Mouse (Mus musculus): Measurements from ENCODE around the gene Fndc3b. TPM values are rescaled to one million over a fixed set of nuclear protein-coding genes. Genes with fewer than 3 reads are reported as not detected.

Fndc3b gene
- polyA plus RNA-seq, 1 experiment: 130 TPM

DNA sequence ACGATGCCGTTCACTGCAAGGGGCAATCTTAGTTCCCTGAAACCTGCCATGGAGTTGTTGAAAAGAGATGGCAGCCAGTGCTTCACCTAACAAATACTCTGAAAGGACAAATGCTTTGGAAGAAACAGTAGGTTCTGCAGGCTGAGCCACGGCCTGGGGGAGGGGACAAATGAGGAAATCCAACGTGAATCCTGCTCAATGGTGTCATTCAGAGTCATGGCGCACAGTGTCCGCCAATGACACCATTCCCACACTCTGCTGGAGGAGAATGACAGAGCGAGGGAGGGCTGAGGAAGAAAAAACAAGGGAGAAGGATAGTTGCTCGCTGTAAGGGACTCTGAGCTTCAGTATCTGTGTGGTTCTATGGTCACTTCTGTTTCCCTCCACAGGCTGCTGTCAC, 95.6 kb downstream of the Fndc3b start:
- Histone ChIP-seq H3K4me1 (ENCODE audit: control insufficient read depth, insufficient read depth, low read length) (peaks cover 24% of the 10 kb centered on the region), H3K4me3 (ENCODE audit: insufficient read depth, low read length) (no peak overlapping the region), H3K27ac (ENCODE audit: insufficient read depth, low read length) (no peak overlapping the region)
- TF ChIP-seq POLR2A (IDR thresholded peaks at IDR 0.05; ENCODE audit: low read depth, low read length) (no peak), CTCF (IDR thresholded peaks at IDR 0.05; ENCODE audit: borderline replicate concordance, insufficient read depth, low read length) (no peak)

DNA sequence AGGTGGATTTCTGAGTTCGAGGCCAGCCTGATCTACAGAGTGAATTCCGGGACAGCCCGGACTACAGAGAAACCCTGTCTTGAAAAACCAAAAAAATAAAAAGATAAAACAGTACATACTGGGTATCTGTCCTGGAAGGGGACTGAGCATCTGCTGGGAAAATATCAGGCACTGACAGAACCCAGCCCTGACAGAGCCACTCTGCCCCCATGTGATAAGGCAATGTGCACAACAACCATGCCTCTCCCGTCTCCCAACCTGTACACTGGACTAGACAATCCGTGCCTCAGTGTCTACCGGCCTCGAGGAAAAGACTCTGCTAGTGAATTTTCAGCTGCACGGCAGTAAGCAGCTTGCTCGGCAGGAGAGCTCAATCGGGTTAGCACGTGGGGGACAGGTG, 97.3 kb downstream of the Fndc3b start:
- no peak overlapping the region for H3K27ac ChIP-seq (ENCODE audit: insufficient read depth, low read length)
- no peak overlapping the region for H3K4me3 ChIP-seq (ENCODE audit: insufficient read depth, low read length)
- TF ChIP-seq CTCF (IDR thresholded peaks at IDR 0.05; ENCODE audit: borderline replicate concordance, insufficient read depth, low read length) (no peak), POLR2A (IDR thresholded peaks at IDR 0.05; ENCODE audit: low read depth, low read length) (no peak)
- peaks cover 24% of the 10 kb centered on the region for H3K4me1 ChIP-seq (ENCODE audit: control insufficient read depth, insufficient read depth, low read length)

DNA sequence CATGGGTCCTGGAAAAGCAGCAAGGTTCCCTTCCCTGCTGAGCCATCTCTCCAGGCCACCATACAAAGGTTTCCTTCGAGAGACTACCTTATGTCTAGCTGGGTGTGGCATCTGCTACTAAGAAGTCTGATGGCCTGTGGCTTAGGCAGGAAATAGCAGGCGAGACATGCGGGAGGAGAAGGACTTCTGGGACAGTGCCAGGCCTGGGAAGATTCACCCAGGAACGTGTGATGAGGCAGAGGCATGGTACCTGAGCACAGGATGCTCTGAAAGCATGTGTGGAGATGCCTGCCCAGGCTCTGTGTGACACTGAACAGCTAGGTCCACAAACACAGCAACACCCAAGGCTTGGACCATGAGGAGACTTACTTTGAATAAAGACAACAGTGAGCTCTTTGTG, 98.1 kb downstream of the Fndc3b start:
- peaks cover 29% of the 10 kb centered on the region for H3K4me1 ChIP-seq (ENCODE audit: control insufficient read depth, insufficient read depth, low read length)

DNA sequence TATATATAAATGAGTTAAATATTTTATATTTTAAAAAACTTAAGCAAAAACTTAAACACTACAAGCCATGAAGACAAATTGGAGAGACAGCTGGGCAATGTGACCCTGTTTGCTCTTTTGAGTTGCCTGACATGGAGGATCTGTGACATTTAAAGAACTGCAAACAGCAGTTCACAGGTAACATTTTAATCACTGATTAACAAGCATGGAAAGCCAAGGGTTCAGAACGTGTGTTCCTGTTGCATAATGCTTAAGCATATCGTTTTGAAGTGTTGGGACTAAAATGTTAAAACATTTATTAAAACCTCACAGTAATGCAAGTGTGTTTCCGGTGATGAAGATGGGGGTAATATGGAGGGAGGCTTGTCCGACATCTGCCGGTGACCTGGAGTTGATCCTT, 99.1 kb downstream of the Fndc3b start:
- TF ChIP-seq CTCF (IDR thresholded peaks at IDR 0.05; ENCODE audit: borderline replicate concordance, insufficient read depth, low read length) (no peak), POLR2A (IDR thresholded peaks at IDR 0.05; ENCODE audit: low read depth, low read length) (no peak)
- no peak overlapping the region for H3K27ac ChIP-seq (ENCODE audit: insufficient read depth, low read length)
- H3K4me3 ChIP-seq (ENCODE audit: insufficient read depth, low read length): no peak overlapping the region
- H3K4me1 ChIP-seq (ENCODE audit: control insufficient read depth, insufficient read depth, low read length): peaks cover 24% of the 10 kb centered on the region

More for the DNA sequence above, 98.1 kb downstream of the Fndc3b start:
- Histone ChIP-seq H3K27ac (ENCODE audit: insufficient read depth, low read length) (no peak overlapping the region), H3K4me3 (ENCODE audit: insufficient read depth, low read length) (no peak overlapping the region)
- TF ChIP-seq CTCF (IDR thresholded peaks at IDR 0.05; ENCODE audit: borderline replicate concordance, insufficient read depth, low read length): no peak
- no peak for TF ChIP-seq POLR2A (IDR thresholded peaks at IDR 0.05; ENCODE audit: low read depth, low read length)

DNA sequence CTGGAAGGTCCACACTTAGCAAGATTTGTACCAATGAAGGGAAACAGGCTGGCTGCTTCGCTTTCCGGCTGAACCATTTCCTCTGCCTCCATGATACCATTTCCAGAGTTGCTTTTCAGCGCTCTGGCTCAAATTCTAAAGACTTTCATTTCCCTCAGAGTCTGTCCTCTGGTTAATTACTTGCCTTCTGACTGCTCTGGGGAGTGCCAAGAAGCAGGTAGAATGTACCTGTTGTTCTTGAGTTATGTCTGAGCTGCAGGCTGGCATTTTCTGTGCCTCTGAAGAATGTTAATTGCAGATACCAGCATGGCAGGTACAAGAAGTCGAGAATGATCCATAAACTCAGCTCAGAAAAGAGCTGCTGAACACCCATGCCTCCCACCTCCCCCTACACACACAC, 100.6 kb downstream of the Fndc3b start:
- H3K4me3 ChIP-seq (ENCODE audit: insufficient read depth, low read length): no peak overlapping the region
- TF ChIP-seq CTCF (IDR thresholded peaks at IDR 0.05; ENCODE audit: borderline replicate concordance, insufficient read depth, low read length) (no peak), POLR2A (IDR thresholded peaks at IDR 0.05; ENCODE audit: low read depth, low read length) (no peak)
- peaks cover 24% of the 10 kb centered on the region for H3K4me1 ChIP-seq (ENCODE audit: control insufficient read depth, insufficient read depth, low read length)
- no peak overlapping the region for H3K27ac ChIP-seq (ENCODE audit: insufficient read depth, low read length)

DNA sequence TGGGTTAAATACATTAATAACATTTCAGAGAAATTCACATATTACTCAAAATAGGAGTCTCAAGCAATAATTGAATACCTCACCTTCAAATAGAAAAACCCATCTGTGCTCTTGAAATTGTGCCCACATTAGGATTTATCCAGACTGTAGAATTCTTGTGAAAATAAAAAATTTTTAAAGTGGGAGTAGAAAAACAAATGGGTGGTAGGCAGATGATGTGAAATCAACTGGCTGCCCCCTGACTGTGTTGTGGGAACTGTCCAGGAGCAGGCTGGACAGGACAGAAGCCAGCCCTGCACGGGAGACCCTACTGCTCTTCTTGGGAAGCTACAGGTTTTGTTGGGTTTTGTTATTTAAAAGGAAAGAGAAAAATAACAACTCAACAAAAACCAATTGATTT, 101.0 kb downstream of the Fndc3b start:
- peaks cover 27% of the 10 kb centered on the region for H3K4me1 ChIP-seq (ENCODE audit: control insufficient read depth, insufficient read depth, low read length)
- TF ChIP-seq POLR2A (IDR thresholded peaks at IDR 0.05; ENCODE audit: low read depth, low read length) (no peak), CTCF (IDR thresholded peaks at IDR 0.05; ENCODE audit: borderline replicate concordance, insufficient read depth, low read length) (no peak)
- H3K27ac ChIP-seq (ENCODE audit: insufficient read depth, low read length): no peak overlapping the region
- no peak overlapping the region for H3K4me3 ChIP-seq (ENCODE audit: insufficient read depth, low read length)

DNA sequence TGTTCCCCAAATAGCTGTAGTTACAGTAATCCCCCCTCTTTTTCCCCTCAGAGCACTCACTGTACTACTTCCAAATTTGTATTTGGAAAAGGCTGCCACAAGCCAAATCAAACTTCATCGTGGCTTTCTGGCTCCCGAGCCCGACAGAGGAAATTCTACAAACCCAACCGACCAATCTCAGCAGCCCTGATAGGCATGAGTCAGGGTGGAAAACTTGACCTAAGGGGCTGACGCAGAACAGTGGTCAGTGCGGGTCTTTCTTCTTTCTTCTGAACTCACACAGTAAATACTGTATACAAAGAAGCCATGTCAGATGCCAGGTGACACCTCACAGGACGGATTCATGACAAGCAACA, 103.3 kb downstream of the Fndc3b start:
- Histone ChIP-seq H3K4me3 (ENCODE audit: insufficient read depth, low read length) (no peak overlapping the region), H3K27ac (ENCODE audit: insufficient read depth, low read length) (peak overlapping the region; percentile 95), H3K4me1 (ENCODE audit: control insufficient read depth, insufficient read depth, low read length) (peaks cover 28% of the 10 kb centered on the region)
- TF ChIP-seq POLR2A (IDR thresholded peaks at IDR 0.05; ENCODE audit: low read depth, low read length) (no peak), CTCF (IDR thresholded peaks at IDR 0.05; ENCODE audit: borderline replicate concordance, insufficient read depth, low read length) (no peak)

DNA sequence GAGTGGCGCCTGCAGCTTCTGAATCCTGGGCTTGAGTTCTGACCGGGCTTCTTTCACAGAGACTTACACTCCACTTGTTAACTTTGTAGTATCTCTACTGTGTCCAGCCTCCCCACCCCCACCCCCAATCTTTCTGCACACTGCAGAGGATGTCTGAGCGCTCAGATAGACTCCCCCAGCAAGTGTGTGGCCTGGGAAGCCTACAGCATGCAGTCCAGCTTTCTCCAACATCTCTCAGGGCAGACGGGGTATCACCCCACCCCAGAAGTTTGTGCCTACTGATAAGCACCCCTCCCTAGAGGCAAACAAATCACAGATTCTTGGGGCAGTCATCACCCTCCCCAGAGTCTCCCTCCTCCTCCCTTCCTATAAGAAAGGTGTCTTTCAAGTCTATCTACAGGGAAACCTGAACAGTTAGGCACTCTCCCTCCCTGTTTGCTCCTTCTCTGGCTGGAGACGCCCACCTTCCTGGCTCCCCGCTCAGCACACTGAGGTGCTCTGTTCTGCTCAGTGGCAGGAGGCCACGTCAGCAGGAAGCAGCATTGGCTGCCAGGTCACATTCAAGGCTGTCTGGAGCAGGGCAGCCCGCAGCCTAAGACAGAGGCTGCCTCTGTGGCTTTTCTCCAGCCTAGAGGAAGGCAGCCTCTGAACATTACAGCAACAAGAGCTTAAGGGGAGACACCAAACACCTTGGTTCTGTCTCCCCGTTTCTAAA, 103.9 kb downstream of the Fndc3b start:
- peak overlapping the region; percentile 95 for H3K27ac ChIP-seq (ENCODE audit: insufficient read depth, low read length)
- H3K4me3 ChIP-seq (ENCODE audit: insufficient read depth, low read length): no peak overlapping the region
- H3K4me1 ChIP-seq (ENCODE audit: control insufficient read depth, insufficient read depth, low read length): peaks cover 28% of the 10 kb centered on the region
- TF ChIP-seq CTCF (IDR thresholded peaks at IDR 0.05; ENCODE audit: borderline replicate concordance, insufficient read depth, low read length): no peak
- 0 out of 2 replicates have a peak, but pooled peaks have one; percentile 34 for TF ChIP-seq POLR2A (IDR thresholded peaks at IDR 0.05; ENCODE audit: low read depth, low read length)

DNA sequence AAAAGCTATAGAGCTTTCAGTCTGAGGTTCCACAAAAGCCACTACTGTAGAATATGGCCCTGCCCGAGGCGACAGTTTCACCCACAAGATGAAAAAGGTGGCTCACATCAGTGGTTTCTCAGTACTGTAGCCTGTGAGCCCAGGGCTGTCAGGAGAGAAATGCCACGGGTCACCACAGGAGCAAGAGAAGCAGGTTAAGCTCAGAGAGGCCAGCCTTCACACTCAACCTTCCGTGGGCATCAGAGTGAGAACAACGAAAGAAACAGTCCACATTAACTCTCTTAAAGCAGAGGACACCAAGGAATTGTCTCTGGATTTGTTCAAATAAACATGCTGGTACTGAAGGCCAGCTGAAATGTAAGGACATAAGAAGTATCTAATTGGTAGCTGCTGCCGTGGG, 104.5 kb downstream of the Fndc3b start:
- peaks cover 28% of the 10 kb centered on the region for H3K4me1 ChIP-seq (ENCODE audit: control insufficient read depth, insufficient read depth, low read length)
- H3K4me3 ChIP-seq (ENCODE audit: insufficient read depth, low read length): no peak overlapping the region
- TF ChIP-seq POLR2A (IDR thresholded peaks at IDR 0.05; ENCODE audit: low read depth, low read length) (no peak), CTCF (IDR thresholded peaks at IDR 0.05; ENCODE audit: borderline replicate concordance, insufficient read depth, low read length) (no peak)
- peak overlapping the region; percentile 95 for H3K27ac ChIP-seq (ENCODE audit: insufficient read depth, low read length)

DNA sequence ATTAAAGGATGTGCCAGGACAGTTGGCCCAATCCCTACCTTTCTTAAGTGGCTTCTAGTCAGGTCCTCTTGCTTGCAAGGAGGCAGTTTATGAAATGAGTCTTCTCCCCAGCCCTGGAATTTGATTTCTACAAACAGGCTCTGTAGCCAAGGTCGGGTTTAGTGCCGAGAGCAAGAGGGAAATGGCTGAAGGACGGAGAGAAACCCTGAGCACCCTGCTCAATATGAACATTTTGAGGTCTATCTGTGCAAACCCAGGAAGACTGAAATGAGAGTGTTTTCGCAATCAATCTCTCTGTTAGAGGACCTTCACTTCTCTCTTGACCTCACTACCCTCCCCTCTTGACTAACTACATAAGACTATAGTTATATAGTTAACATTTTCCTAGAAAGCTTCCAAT, 105.5 kb downstream of the Fndc3b start:
- Histone ChIP-seq H3K4me3 (ENCODE audit: insufficient read depth, low read length) (no peak overlapping the region), H3K4me1 (ENCODE audit: control insufficient read depth, insufficient read depth, low read length) (peaks cover 33% of the 10 kb centered on the region), H3K27ac (ENCODE audit: insufficient read depth, low read length) (peak overlapping the region; percentile 14; the same call in 1 of the 2 replicates)
- no peak for TF ChIP-seq CTCF (IDR thresholded peaks at IDR 0.05; ENCODE audit: borderline replicate concordance, insufficient read depth, low read length)
- no peak for TF ChIP-seq POLR2A (IDR thresholded peaks at IDR 0.05; ENCODE audit: low read depth, low read length)

All from embryonic fibroblast, embryonic 13.5 days (primary cell).